ENCODE assay signal across 16 mouse cellular contexts in the genomic region with DNA sequence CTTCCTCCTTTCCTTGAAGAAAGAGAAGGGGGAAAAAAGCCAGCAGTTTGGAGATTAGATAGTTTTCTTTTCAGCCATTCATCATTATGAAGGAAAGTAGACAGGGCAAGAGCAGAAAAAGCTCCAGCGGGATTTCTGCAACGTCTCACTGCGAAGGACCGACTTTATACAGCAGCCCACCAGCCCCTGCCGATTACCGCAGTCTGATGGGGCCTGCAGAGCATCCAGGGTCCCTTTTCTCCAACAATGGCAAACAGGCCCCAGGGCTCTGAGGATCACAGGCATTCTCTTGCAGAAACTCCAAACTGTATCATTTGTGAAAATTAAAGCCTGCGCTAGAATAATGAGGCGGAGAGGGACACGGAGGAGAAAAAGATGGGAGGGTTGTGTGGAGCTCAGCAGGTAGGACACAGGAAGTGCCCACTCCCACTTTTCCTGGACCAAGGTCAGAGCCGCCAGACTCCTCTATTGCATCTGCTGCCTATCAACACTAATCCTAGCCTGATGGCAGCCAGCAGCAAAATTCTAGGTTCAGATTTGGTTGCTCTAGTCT. TPM values are rescaled to one million over a fixed set of nuclear protein-coding genes. Genes with fewer than 3 reads are reported as not detected.
DNase-seq lines count a peak whose midpoint lies in the region; ATAC-seq and TF ChIP-seq lines count a peak whose summit lies in the region.
"Had no signal": no experiment of that assay in that cellular context is flagged by ENCODE, and none has a peak within 500 bp of the region (broad histone marks: within the 10 kb centered on the region; RNA-seq: fewer than 3 reads in every experiment).

No protein-coding gene starts in this region.

- no peak for DNase-seq in forebrain, embryonic 10.5 days (ENCODE audit: extremely low spot score, low spot score)
- DNase-seq in forebrain, embryonic 14.5 days (ENCODE audit: low spot score) = no peak
- DNase-seq in midbrain, embryonic 11.5 days (ENCODE audit: low spot score, missing footprints) = peak; percentile 92
- no peak for DNase-seq in adrenal gland, adult 18-20 months (ENCODE audit: low spot score in 2 of 2)
- no peak for DNase-seq in adrenal gland, postnatal 25 days
- DNase-seq: cerebellum, adult 9-11 months; gastrocnemius, postnatal 25 days; kidney, adult 9 months; thymus, adult 2 months had no signal

- no peaks in the 10 kb centered on the region for H3K9me3 ChIP-seq in forebrain, embryonic 10.5 days
- H3K9me3 ChIP-seq in forebrain, embryonic 14.5 days (replicated peaks; ENCODE audit: control insufficient read depth, low read length) = no peaks in the 10 kb centered on the region
- no peaks in the 10 kb centered on the region for H3K9me3 ChIP-seq in E14TG2a.4 (ENCODE audit: low read length)
- no peaks in the 10 kb centered on the region for H3K9me3 ChIP-seq in hindbrain, embryonic 13.5 days
- H3K9me3 ChIP-seq in midbrain, embryonic 11.5 days (ENCODE audit: control insufficient read depth, low read length) = no peaks in the 10 kb centered on the region
- no peaks in the 10 kb centered on the region for H3K9me3 ChIP-seq in kidney, embryonic 14.5 days (ENCODE audit: control insufficient read depth, low read length)
- H3K9me3 ChIP-seq: heart, embryonic 12.5 days had no signal

- no peak for ATAC-seq in forebrain, embryonic 14.5 days
- no peak for ATAC-seq in hindbrain, embryonic 13.5 days (ENCODE audit: low FRiP score)
- no peak for ATAC-seq in midbrain, embryonic 11.5 days (ENCODE audit: low FRiP score)
- ATAC-seq in kidney, embryonic 14.5 days (ENCODE audit: low FRiP score, low TSS enrichment) = no peak
- ATAC-seq: Patski had no signal

- H3K36me3 ChIP-seq in forebrain, embryonic 10.5 days (replicated peaks) = no peaks in the 10 kb centered on the region
- no peaks in the 10 kb centered on the region for H3K36me3 ChIP-seq in forebrain, embryonic 14.5 days (ENCODE audit: control insufficient read depth, insufficient read depth, low read length)
- H3K36me3 ChIP-seq in E14TG2a.4 (ENCODE audit: insufficient read depth, low read length) = no peaks in the 10 kb centered on the region
- H3K36me3 ChIP-seq in hindbrain, embryonic 13.5 days = no peaks in the 10 kb centered on the region
- no peaks in the 10 kb centered on the region for H3K36me3 ChIP-seq in midbrain, embryonic 11.5 days (ENCODE audit: control insufficient read depth, insufficient read depth, low read length)
- no peaks in the 10 kb centered on the region for H3K36me3 ChIP-seq in kidney, embryonic 14.5 days (ENCODE audit: control insufficient read depth, insufficient read depth, low read length)
- H3K36me3 ChIP-seq: heart, embryonic 12.5 days had no signal

- no peak overlapping the region for H3K4me2 ChIP-seq in forebrain, embryonic 14.5 days (ENCODE audit: low read length)
- peak overlapping the region; percentile 26; the same call in 1 of the 2 replicates for H3K4me2 ChIP-seq in hindbrain, embryonic 13.5 days
- peak overlapping the region; percentile 3; the same call in 1 of the 2 replicates for H3K4me2 ChIP-seq in midbrain, embryonic 11.5 days
- H3K4me2 ChIP-seq in kidney, embryonic 14.5 days (replicated peaks; ENCODE audit: low read depth, low read length) = no peak overlapping the region
- H3K4me2 ChIP-seq: heart, embryonic 12.5 days; liver, embryonic 11.5 days had no signal

- H3K9ac ChIP-seq in forebrain, embryonic 14.5 days (ENCODE audit: low read length) = no peak overlapping the region
- H3K9ac ChIP-seq in hindbrain, embryonic 13.5 days = no peak overlapping the region
- H3K9ac ChIP-seq in midbrain, embryonic 11.5 days (ENCODE audit: low read length) = peak overlapping the region; percentile 30; the same call in 1 of the 2 replicates
- no peak overlapping the region for H3K9ac ChIP-seq in kidney, embryonic 14.5 days (ENCODE audit: low read depth, low read length)
- H3K9ac ChIP-seq: heart, embryonic 12.5 days had no signal

- peaks cover 32% of the 10 kb centered on the region for H3K4me1 ChIP-seq in forebrain, embryonic 10.5 days
- H3K4me1 ChIP-seq in forebrain, embryonic 14.5 days (ENCODE audit: control insufficient read depth, insufficient read depth, low read length) = peaks cover 11% of the 10 kb centered on the region
- H3K4me1 ChIP-seq in E14TG2a.4 (replicated peaks; ENCODE audit: low read depth, low read length) = peaks cover 34% of the 10 kb centered on the region
- H3K4me1 ChIP-seq in hindbrain, embryonic 13.5 days (replicated peaks) = peaks cover 35% of the 10 kb centered on the region
- H3K4me1 ChIP-seq in midbrain, embryonic 11.5 days (ENCODE audit: control insufficient read depth, insufficient read depth, low read length) = peaks cover 23% of the 10 kb centered on the region
- H3K4me1 ChIP-seq in kidney, embryonic 14.5 days (ENCODE audit: control insufficient read depth, insufficient read depth, low read length) = peaks cover 8% of the 10 kb centered on the region; the same call in 1 of the 2 replicates

- H3K27me3 ChIP-seq in forebrain, embryonic 10.5 days (ENCODE audit: poor library complexity, severe bottlenecking) = peaks cover 95% of the 10 kb centered on the region
- 0 out of 2 replicates have a peak, but pooled peaks cover 8% of the 10 kb centered on the region for H3K27me3 ChIP-seq in forebrain, embryonic 14.5 days (replicated peaks; ENCODE audit: control insufficient read depth, insufficient read depth, low read length)
- H3K27me3 ChIP-seq in E14TG2a.4 (ENCODE audit: insufficient read depth, low read length) = peaks cover 84% of the 10 kb centered on the region
- H3K27me3 ChIP-seq in hindbrain, embryonic 13.5 days = peaks cover 36% of the 10 kb centered on the region
- H3K27me3 ChIP-seq in midbrain, embryonic 11.5 days (ENCODE audit: control insufficient read depth, insufficient read depth, low read length) = peaks cover 4% of the 10 kb centered on the region; the same call in 1 of the 2 replicates
- peaks cover 57% of the 10 kb centered on the region for H3K27me3 ChIP-seq in kidney, embryonic 14.5 days (ENCODE audit: control insufficient read depth, insufficient read depth, low read length)

- peak overlapping the region; percentile 5; the same call in 1 of the 2 replicates for H3K4me3 ChIP-seq in forebrain, embryonic 10.5 days
- no peak overlapping the region for H3K4me3 ChIP-seq in forebrain, embryonic 14.5 days (ENCODE audit: low read depth, low read length)
- H3K4me3 ChIP-seq in E14TG2a.4 (replicated peaks; ENCODE audit: low read length) = peak overlapping the region; percentile 55
- no peak overlapping the region for H3K4me3 ChIP-seq in hindbrain, embryonic 13.5 days
- no peak overlapping the region for H3K4me3 ChIP-seq in midbrain, embryonic 11.5 days (ENCODE audit: low read depth, low read length)
- H3K4me3 ChIP-seq in kidney, embryonic 14.5 days (ENCODE audit: low read length) = no peak overlapping the region
- H3K4me3 ChIP-seq: heart, embryonic 12.5 days had no signal

- no peak for TF ChIP-seq CTCF in E14TG2a.4 (conservative IDR thresholded peaks at IDR 0.05; ENCODE audit: low read length)

- WGBS in forebrain, embryonic 10.5 days = 44% methylated on average over 10 of the region's 10 CpGs
- WGBS in forebrain, embryonic 14.5 days = 42% methylated on average over 10 of the region's 10 CpGs
- 32% methylated on average over 10 of the region's 10 CpGs for WGBS in hindbrain, embryonic 13.5 days
- WGBS in midbrain, embryonic 11.5 days = 52% methylated on average over 10 of the region's 10 CpGs
- WGBS in kidney, embryonic 14.5 days = 47% methylated on average over 10 of the region's 10 CpGs

- peak overlapping the region; percentile 74; the same call in 1 of the 2 replicates for H3K27ac ChIP-seq in forebrain, embryonic 10.5 days
- H3K27ac ChIP-seq in forebrain, embryonic 14.5 days (ENCODE audit: low read depth, low read length) = no peak overlapping the region
- H3K27ac ChIP-seq in hindbrain, embryonic 13.5 days = peak overlapping the region; percentile 53
- peak overlapping the region; percentile 28; the same call in 1 of the 2 replicates for H3K27ac ChIP-seq in midbrain, embryonic 11.5 days (ENCODE audit: low read depth, low read length)
- no peak overlapping the region for H3K27ac ChIP-seq in kidney, embryonic 14.5 days (ENCODE audit: low read depth, low read length)

RNA-seq across cellular contexts. Expression of gene Tbx4, which starts 32.2 kb away (rescaled TPM):
- polyA plus RNA-seq in forebrain, embryonic 10.5 days (2016; fragmentation: Nextera tagmentation; extraction: Ambion mirVana) = 0.25 and 0.30 TPM in 2 replicates
- 0.11 and 0.13 TPM in 2 replicates for polyA plus RNA-seq in forebrain, embryonic 14.5 days (2014; fragmentation: Nextera tagmentation; extraction: Ambion mirVana)
- polyA plus RNA-seq in hindbrain, embryonic 13.5 days (2015; fragmentation: Nextera tagmentation; extraction: Ambion mirVana) = 0.34 TPM in 2 replicates
- 0.04 and 0.19 TPM in 2 replicates for polyA plus RNA-seq in midbrain, embryonic 11.5 days (2014; fragmentation: Nextera tagmentation; extraction: Ambion mirVana)
- polyA plus RNA-seq in kidney, embryonic 14.5 days (2014; fragmentation: Nextera tagmentation; extraction: Ambion mirVana) = 0.06 TPM in 1 of 2 replicates, not detected in the other
- total RNA-seq in adrenal gland, adult 18-20 months (2021) = not detected
- not detected in 2 replicates for total RNA-seq in adrenal gland, postnatal 25 days (2021)
- total RNA-seq: CH12.LX had no signal
- polyA plus RNA-seq: Patski had no signal

Comparison
In these comparisons a context has a peak if more than half of its experiments do, and no peak if none do; other contexts are left out.
1. H3K27ac ChIP-seq: peak in forebrain, embryonic 10.5 days (single experiment), hindbrain, embryonic 13.5 days (single experiment) and midbrain, embryonic 11.5 days (single experiment); none in forebrain, embryonic 14.5 days (single experiment) and kidney, embryonic 14.5 days (single experiment).
2. H3K4me3 ChIP-seq: peak in forebrain, embryonic 10.5 days (single experiment) and E14TG2a.4 (single experiment); none in forebrain, embryonic 14.5 days (single experiment), hindbrain, embryonic 13.5 days (single experiment), midbrain, embryonic 11.5 days (single experiment) and kidney, embryonic 14.5 days (single experiment).
3. H3K4me2 ChIP-seq: peak in hindbrain, embryonic 13.5 days (single experiment) and midbrain, embryonic 11.5 days (single experiment); none in forebrain, embryonic 14.5 days (single experiment) and kidney, embryonic 14.5 days (single experiment).